Mouse (Mus musculus) G1E (cell line): Measurements from ENCODE around the gene Rrp8. TPM values are rescaled to one million over a fixed set of nuclear protein-coding genes. Genes with fewer than 3 reads are reported as not detected.

ENCODE experiments used
- ATAC-seq: 2 replicates; pipeline ENCODE4 v1.8.0; 2016; ENCODE audit warnings: mild to moderate bottlenecking; ENCODE audit not compliant: insufficient number of reproducible peaks, poor library complexity, low FRiP score, severe bottlenecking; ENCODE audit errors: extremely low read depth
- DNase-seq: peaks from one replicate; pipeline ENCODE4 v3.0.0; 2012; ENCODE audit warnings: low spot score
- H3K27me3 ChIP-seq: 2 replicates; pipeline ENCODE4 v1.6.1; 2012; ENCODE audit warnings: mild to moderate bottlenecking, low read length, inconsistent platforms; ENCODE audit not compliant: insufficient read depth
- H3K36me3 ChIP-seq: replicated peaks from 2 replicates; pipeline ENCODE3; 2012; ENCODE audit warnings: mild to moderate bottlenecking, inconsistent platforms
- H3K4me1 ChIP-seq: 2 replicates; pipeline ENCODE4 v1.6.1; 2012; ENCODE audit warnings: low read depth, low read length, inconsistent platforms, mixed read lengths; ENCODE audit not compliant: insufficient read depth
- H3K4me3 ChIP-seq: 2 replicates; pipeline ENCODE4 v1.5.1; 2012; ENCODE audit warnings: low read depth, mild to moderate bottlenecking, inconsistent platforms, low read length, moderate library complexity, mixed read lengths
- H3K9me3 ChIP-seq: replicated peaks from 2 replicates; pipeline ENCODE4 v1.6.1; 2012; ENCODE audit warnings: inconsistent platforms
- CTCF ChIP-seq: IDR thresholded peaks from 2 replicates; pipeline ENCODE4 v1.5.1; 2012; ENCODE audit warnings: low read depth, low read length, inconsistent platforms, mixed read lengths
- GATA1 ChIP-seq: IDR thresholded peaks from 2 replicates; pipeline ENCODE4 v1.6.1; 2012; ENCODE audit warnings: borderline replicate concordance, low read length, inconsistent platforms, mixed read lengths
- GATA2 ChIP-seq: IDR thresholded peaks from 2 replicates; pipeline ENCODE4 v1.6.1; 2012; ENCODE audit warnings: low read depth, low read length, inconsistent platforms, borderline replicate concordance
- POLR2AphosphoS5 ChIP-seq: IDR thresholded peaks from 2 replicates; pipeline ENCODE4 v1.6.1; 2012; ENCODE audit warnings: low read depth, low read length, inconsistent platforms; ENCODE audit not compliant: insufficient replicate concordance
- TAL1 ChIP-seq: conservative IDR thresholded peaks from 2 replicates; pipeline ENCODE4 v1.6.1; 2012; ENCODE audit warnings: low read depth, low read length, inconsistent platforms, mixed read lengths
- polyA plus RNA-seq: library from polyadenylated mRNA; stranded (reverse); fragments of >175 nt; gene quantifications from 2 replicates; pipeline ENCODE4 v1.2.3, GENCODE M21; 2012
- total RNA-seq, 2 experiments: library from RNA; stranded (forward) in 1 of 2; stranded (reverse) in 1 of 2; fragments of 200-1000 nt in 1 of 2; fragments of >200 nt in 1 of 2; fragmentation: Nextera tagmentation in 1 of 2; gene quantifications; 2 replicates each; pipeline ENCODE4 v1.2.3; 2014 to 2017

The Rrp8 gene
- total and polyA plus RNA-seq, 3 experiments = 29.4 to 51.5 (median 35.1) TPM

- no peak overlapping the region; the same call in 1 of the 2 replicates for H3K4me3 ChIP-seq
- DNase-seq = no peak
- no peaks in the 10 kb centered on the region for H3K36me3 ChIP-seq
- ATAC-seq = peak; percentile 29; the same call in 1 of the 2 replicates
- TF ChIP-seq GATA2 (no peak), TAL1 (no peak)
- H3K27me3 ChIP-seq = peaks cover 28% of the 10 kb centered on the region
- H3K9me3 ChIP-seq = no peaks in the 10 kb centered on the region
- peaks cover 13% of the 10 kb centered on the region for H3K4me1 ChIP-seq
Measured at GRCm38 (mm10) chr7:105777797-105778552, 40.8 kb upstream of the Rrp8 start.

DNA sequence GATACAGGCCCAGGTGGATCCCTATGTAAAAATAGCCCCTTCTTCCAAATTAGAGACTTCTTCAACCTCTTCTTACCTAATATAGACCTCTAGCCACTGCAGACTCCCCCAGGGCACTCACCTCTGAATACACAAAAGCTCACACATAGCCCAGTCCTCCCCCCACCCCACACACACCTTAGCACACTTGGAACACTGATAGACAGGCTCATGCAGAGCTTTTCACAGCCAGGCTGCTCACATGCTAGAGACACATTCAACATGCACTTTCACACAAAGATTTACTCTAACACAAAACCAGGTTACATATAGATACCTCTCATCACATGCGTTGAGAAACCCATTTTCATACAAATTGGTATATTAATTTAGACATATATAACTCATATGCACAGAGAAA lies 40.1 kb upstream of the Rrp8 start:
- Histone ChIP-seq H3K27me3 (peaks cover 30% of the 10 kb centered on the region), H3K9me3 (no peaks in the 10 kb centered on the region), H3K4me3 (no peak overlapping the region), H3K36me3 (no peaks in the 10 kb centered on the region), H3K4me1 (peaks cover 13% of the 10 kb centered on the region)
- no peak for TF ChIP-seq TAL1
- TF ChIP-seq GATA2 = no peak
- no peak for TF ChIP-seq GATA1
- TF ChIP-seq CTCF = no peak
- TF ChIP-seq POLR2AphosphoS5 = no peak
- no peak for DNase-seq
- no peak for ATAC-seq

GRCm38 (mm10) chr7:105776026-105776425 lies 38.8 kb upstream of the Rrp8 start:
- ATAC-seq (no peak), DNase-seq (no peak)
- peaks cover 32% of the 10 kb centered on the region for H3K27me3 ChIP-seq
- H3K4me1 ChIP-seq = peaks cover 13% of the 10 kb centered on the region
- H3K36me3 ChIP-seq = no peaks in the 10 kb centered on the region
- no peak overlapping the region for H3K4me3 ChIP-seq
- no peaks in the 10 kb centered on the region for H3K9me3 ChIP-seq
- TF ChIP-seq POLR2AphosphoS5 (no peak), TAL1 (no peak), GATA2 (no peak), GATA1 (no peak), CTCF (no peak)

- no peaks in the 10 kb centered on the region for H3K36me3 ChIP-seq
- no peaks in the 10 kb centered on the region for H3K9me3 ChIP-seq
- H3K27me3 ChIP-seq = peaks cover 32% of the 10 kb centered on the region
- peaks cover 13% of the 10 kb centered on the region for H3K4me1 ChIP-seq
- H3K4me3 ChIP-seq = no peak overlapping the region
- ATAC-seq = no peak
- TF ChIP-seq GATA1 (no peak), POLR2AphosphoS5 (no peak), GATA2 (no peak), CTCF (no peak), TAL1 (no peak)
- DNase-seq = no peak
Measured at GRCm38 (mm10) chr7:105774661-105775060, 37.5 kb upstream of the Rrp8 start.

GRCm38 (mm10) chr7:105773041-105773440 lies 35.9 kb upstream of the Rrp8 start:
- Histone ChIP-seq H3K4me3 (no peak overlapping the region), H3K36me3 (no peaks in the 10 kb centered on the region), H3K9me3 (no peaks in the 10 kb centered on the region), H3K27me3 (peaks cover 28% of the 10 kb centered on the region), H3K4me1 (peaks cover 5% of the 10 kb centered on the region; the same call in 1 of the 2 replicates)
- DNase-seq (no peak), ATAC-seq (no peak)
- no peak for TF ChIP-seq GATA1
- no peak for TF ChIP-seq GATA2
- TF ChIP-seq POLR2AphosphoS5 = no peak
- no peak for TF ChIP-seq TAL1
- TF ChIP-seq CTCF = no peak

- TF ChIP-seq CTCF = no peak
- no peak for TF ChIP-seq GATA1
- no peak for TF ChIP-seq TAL1
- no peak for TF ChIP-seq POLR2AphosphoS5
- TF ChIP-seq GATA2 = no peak
- DNase-seq (no peak), ATAC-seq (no peak)
- Histone ChIP-seq H3K36me3 (no peaks in the 10 kb centered on the region), H3K4me3 (no peak overlapping the region), H3K9me3 (no peaks in the 10 kb centered on the region), H3K4me1 (no peaks in the 10 kb centered on the region), H3K27me3 (peaks cover 29% of the 10 kb centered on the region)
Measured at GRCm38 (mm10) chr7:105772331-105772730, 35.1 kb upstream of the Rrp8 start.
